Comparison of ENCODE assay signal across 11 mouse cellular contexts in genomic region chr13:92696491-92696939, GRCm38 (mm10).
DNase-seq lines count a peak whose midpoint lies in the region; ATAC-seq and TF ChIP-seq lines count a peak whose summit lies in the region.
"Had no signal": no experiment of that assay in that cellular context is flagged by ENCODE, and none has a peak within 500 bp of the region (broad histone marks: within the 10 kb centered on the region; RNA-seq: fewer than 3 reads in every experiment).

No protein-coding gene starts in this region.

- no peaks in the 10 kb centered on the region for H3K9me3 ChIP-seq in lung, embryonic 14.5 days (ENCODE audit: low read depth, low read length)
- no peaks in the 10 kb centered on the region for H3K9me3 ChIP-seq in hindbrain, embryonic 16.5 days (ENCODE audit: control insufficient read depth, low read length)
- H3K9me3 ChIP-seq in midbrain, embryonic 11.5 days (ENCODE audit: control insufficient read depth, low read length) = no peaks in the 10 kb centered on the region
- H3K9me3 ChIP-seq in stomach, embryonic 14.5 days (ENCODE audit: control insufficient read depth, low read depth, low read length) = no peaks in the 10 kb centered on the region
- no peaks in the 10 kb centered on the region for H3K9me3 ChIP-seq in kidney, embryonic 14.5 days (ENCODE audit: control insufficient read depth, low read length)
- H3K9me3 ChIP-seq: liver, embryonic 15.5 days had no signal

- H3K4me1 ChIP-seq in lung, embryonic 14.5 days (ENCODE audit: insufficient read depth) = 0 out of 2 replicates have a peak, but pooled peaks cover 14% of the 10 kb centered on the region
- peaks cover 3% of the 10 kb centered on the region; the same call in 1 of the 2 replicates for H3K4me1 ChIP-seq in hindbrain, embryonic 16.5 days (ENCODE audit: control insufficient read depth, insufficient read depth, low read depth, low read length)
- H3K4me1 ChIP-seq in midbrain, embryonic 11.5 days (ENCODE audit: control insufficient read depth, insufficient read depth, low read length) = 0 out of 2 replicates have a peak, but pooled peaks cover 5% of the 10 kb centered on the region
- peaks cover 15% of the 10 kb centered on the region for H3K4me1 ChIP-seq in stomach, embryonic 14.5 days (ENCODE audit: control insufficient read depth, insufficient read depth, low read length)
- no peaks in the 10 kb centered on the region for H3K4me1 ChIP-seq in kidney, embryonic 14.5 days (ENCODE audit: control insufficient read depth, insufficient read depth, low read length)
- H3K4me1 ChIP-seq: liver, embryonic 15.5 days had no signal

- H3K27me3 ChIP-seq in lung, embryonic 14.5 days (ENCODE audit: insufficient read depth, low read length) = no peaks in the 10 kb centered on the region
- H3K27me3 ChIP-seq in hindbrain, embryonic 16.5 days (replicated peaks; ENCODE audit: control insufficient read depth, insufficient read depth, low read length) = no peaks in the 10 kb centered on the region
- H3K27me3 ChIP-seq in midbrain, embryonic 11.5 days (ENCODE audit: control insufficient read depth, insufficient read depth, low read length) = no peaks in the 10 kb centered on the region
- no peaks in the 10 kb centered on the region for H3K27me3 ChIP-seq in stomach, embryonic 14.5 days (ENCODE audit: control insufficient read depth, insufficient read depth, low read length)
- no peaks in the 10 kb centered on the region for H3K27me3 ChIP-seq in kidney, embryonic 14.5 days (ENCODE audit: control insufficient read depth, insufficient read depth, low read length)
- H3K27me3 ChIP-seq: liver, embryonic 15.5 days had no signal

- ATAC-seq in lung, embryonic 14.5 days (ENCODE audit: insufficient read depth) = peak; percentile 71
- peak; percentile 88 for ATAC-seq in hindbrain, embryonic 16.5 days
- ATAC-seq in midbrain, embryonic 11.5 days (ENCODE audit: low FRiP score) = no peak
- ATAC-seq in stomach, embryonic 14.5 days (ENCODE audit: insufficient number of reproducible peaks, insufficient read depth, low FRiP score, low read depth) = peak; percentile 77; the same call in 1 of the 2 replicates
- ATAC-seq in kidney, embryonic 14.5 days (ENCODE audit: low FRiP score, low TSS enrichment) = no peak

- TF ChIP-seq CTCF in lung, embryonic 14.5 days (IDR thresholded peaks at IDR 0.05; ENCODE audit: low read depth) = no peak

- H3K4me3 ChIP-seq in lung, embryonic 14.5 days (ENCODE audit: low read depth, low read length) = no peak overlapping the region
- no peak overlapping the region for H3K4me3 ChIP-seq in hindbrain, embryonic 16.5 days (ENCODE audit: low read length)
- no peak overlapping the region for H3K4me3 ChIP-seq in midbrain, embryonic 11.5 days (ENCODE audit: low read depth, low read length)
- H3K4me3 ChIP-seq in stomach, embryonic 14.5 days (ENCODE audit: low read depth, low read length) = no peak overlapping the region
- H3K4me3 ChIP-seq in kidney, embryonic 14.5 days (ENCODE audit: low read length) = no peak overlapping the region
- H3K4me3 ChIP-seq: liver, embryonic 15.5 days had no signal

- peak; percentile 62 for DNase-seq in lung, embryonic 14.5 days
- no peak for DNase-seq in lung, postnatal 14 days
- peak; percentile 31 for DNase-seq in midbrain, embryonic 11.5 days (ENCODE audit: low spot score, missing footprints)
- no peak for DNase-seq in left cerebral cortex, postnatal 10 days (ENCODE audit: extremely low spot score in 1 of 2, low spot score in 2 of 2)
- no peak for DNase-seq in kidney, adult 9 months
- DNase-seq: cerebellum, adult 11-12 months; thymus, postnatal 14 days had no signal

- H3K4me2 ChIP-seq in lung, embryonic 14.5 days = no peak overlapping the region
- H3K4me2 ChIP-seq in hindbrain, embryonic 16.5 days (ENCODE audit: low read length) = no peak overlapping the region
- H3K4me2 ChIP-seq in midbrain, embryonic 11.5 days = no peak overlapping the region
- no peak overlapping the region for H3K4me2 ChIP-seq in stomach, embryonic 14.5 days (replicated peaks; ENCODE audit: low read depth, low read length)
- H3K4me2 ChIP-seq in kidney, embryonic 14.5 days (replicated peaks; ENCODE audit: low read depth, low read length) = no peak overlapping the region
- H3K4me2 ChIP-seq: liver, embryonic 15.5 days had no signal

- 19% methylated on average over 5 of the region's 5 CpGs for WGBS in lung, embryonic 14.5 days
- 14% methylated on average over 5 of the region's 5 CpGs for WGBS in hindbrain, embryonic 16.5 days
- 63% methylated on average over 5 of the region's 5 CpGs for WGBS in midbrain, embryonic 11.5 days
- WGBS in stomach, embryonic 14.5 days = 12% methylated on average over 5 of the region's 5 CpGs
- 39% methylated on average over 5 of the region's 5 CpGs for WGBS in kidney, embryonic 14.5 days

- H3K9ac ChIP-seq in lung, embryonic 14.5 days = no peak overlapping the region
- H3K9ac ChIP-seq in hindbrain, embryonic 16.5 days (ENCODE audit: low read depth, low read length) = no peak overlapping the region
- H3K9ac ChIP-seq in midbrain, embryonic 11.5 days (ENCODE audit: low read length) = no peak overlapping the region
- no peak overlapping the region for H3K9ac ChIP-seq in stomach, embryonic 14.5 days (replicated peaks; ENCODE audit: low read depth, low read length)
- no peak overlapping the region for H3K9ac ChIP-seq in kidney, embryonic 14.5 days (ENCODE audit: low read depth, low read length)
- H3K9ac ChIP-seq: liver, embryonic 15.5 days had no signal

- H3K27ac ChIP-seq in lung, embryonic 14.5 days (ENCODE audit: low read depth) = no peak overlapping the region
- no peak overlapping the region for H3K27ac ChIP-seq in hindbrain, embryonic 16.5 days (ENCODE audit: low read depth, low read length)
- H3K27ac ChIP-seq in midbrain, embryonic 11.5 days (ENCODE audit: low read depth, low read length) = no peak overlapping the region
- H3K27ac ChIP-seq in stomach, embryonic 14.5 days (ENCODE audit: low read length) = peak overlapping the region; percentile 59; the same call in 1 of the 2 replicates
- no peak overlapping the region for H3K27ac ChIP-seq in kidney, embryonic 14.5 days (ENCODE audit: low read depth, low read length)
- H3K27ac ChIP-seq: liver, embryonic 15.5 days had no signal

- intact Hi-C loops in left cerebral cortex, postnatal 10 days (cut with DNase I) = no loop called here

- H3K36me3 ChIP-seq in lung, embryonic 14.5 days (ENCODE audit: insufficient read depth) = peaks cover 9% of the 10 kb centered on the region; the same call in 1 of the 2 replicates
- no peaks in the 10 kb centered on the region for H3K36me3 ChIP-seq in hindbrain, embryonic 16.5 days (ENCODE audit: control insufficient read depth, insufficient read depth, low read length)
- no peaks in the 10 kb centered on the region for H3K36me3 ChIP-seq in midbrain, embryonic 11.5 days (ENCODE audit: control insufficient read depth, insufficient read depth, low read length)
- peaks cover 3% of the 10 kb centered on the region; the same call in 1 of the 2 replicates for H3K36me3 ChIP-seq in stomach, embryonic 14.5 days (ENCODE audit: control insufficient read depth, insufficient read depth, low read length)
- H3K36me3 ChIP-seq in kidney, embryonic 14.5 days (ENCODE audit: control insufficient read depth, insufficient read depth, low read length) = 0 out of 2 replicates have a peak, but pooled peaks cover 3% of the 10 kb centered on the region

Comparison
In these comparisons a context has a peak if more than half of its experiments do, and no peak if none do; other contexts are left out.
1. DNase-seq: peak in lung, embryonic 14.5 days (single experiment) and midbrain, embryonic 11.5 days (single experiment); none in lung, postnatal 14 days (single experiment), left cerebral cortex, postnatal 10 days (0 of 2) and kidney, adult 9 months (single experiment).
2. ATAC-seq: peak in lung, embryonic 14.5 days (single experiment), hindbrain, embryonic 16.5 days (single experiment) and stomach, embryonic 14.5 days (single experiment); none in midbrain, embryonic 11.5 days (single experiment) and kidney, embryonic 14.5 days (single experiment).